Mouse (Mus musculus): Measurements from ENCODE around the gene Snd1. TPM values are rescaled to one million over a fixed set of nuclear protein-coding genes. Genes with fewer than 3 reads are reported as not detected.

Snd1 gene
- total and polyA plus RNA-seq, 3 experiments, result 83.7 to 377 (median 210) TPM

GRCm38 (mm10) chr6:28680537-28680936 is 205.6 kb downstream of the Snd1 start:
- Histone ChIP-seq H3K79me2 (replicated peaks; ENCODE audit: control insufficient read depth, extremely low read depth, insufficient read depth, poor library complexity, severe bottlenecking) (peaks cover 4% of the 10 kb centered on the region), H3K4me2 (ENCODE audit: insufficient read depth, low read depth, poor library complexity, severe bottlenecking) (no peak overlapping the region), H3K9me3 (replicated peaks; ENCODE audit: low read length) (no peaks in the 10 kb centered on the region), H3K4me1 (ENCODE audit: control insufficient read depth in 1 of 2, insufficient read depth in 2 of 2) (no peaks in the 10 kb centered on the region), H3K27ac (ENCODE audit: insufficient read depth, low read depth) (no peak overlapping the region), H3K4me3 (replicated peaks in 1 of 3; ENCODE audit: low read depth in 2 of 3, low read length in 2 of 3, poor library complexity in 1 of 3) (no peak overlapping the region), H3K9ac (ENCODE audit: insufficient read depth, low read depth) (no peak overlapping the region), H3K27me3 (replicated peaks) (no peaks in the 10 kb centered on the region), H3K36me3 (replicated peaks in 1 of 2; ENCODE audit: control insufficient read depth in 1 of 2, insufficient read depth in 1 of 2, low read length in 1 of 2) (peaks cover 10 to 63% of the 10 kb centered on the region in 2 experiments)
- in situ Hi-C loops (cut with MboI; ENCODE audit: low pct_ligation_motif_present, low pct_unique_long_range_greater_than_20kb, low sequenced_read_pairs) (no loop called here), dilution Hi-C loops (cut with MboI; ENCODE audit: extremely low pct_ligation_motif_present, extremely low pct_unique_long_range_greater_than_20kb, low sequenced_read_pairs) (no loop called here)
- no peak for DNase-seq (ENCODE audit: extremely low read depth)
- no peak for TF ChIP-seq SIN3A (IDR thresholded peaks at IDR 0.05; ENCODE audit: low read length)
- no peak for TF ChIP-seq PAX5 (IDR thresholded peaks at IDR 0.05; ENCODE audit: low read length)
- TF ChIP-seq KAT2A (IDR thresholded peaks at IDR 0.05; ENCODE audit: insufficient replicate concordance, low read length), result no peak
- no peak for TF ChIP-seq ZMIZ1 (IDR thresholded peaks at IDR 0.05; ENCODE audit: low read depth, low read length)

- Histone ChIP-seq H3K27me3 (replicated peaks) (no peaks in the 10 kb centered on the region), H3K4me2 (ENCODE audit: insufficient read depth, low read depth, poor library complexity, severe bottlenecking) (no peak overlapping the region), H3K27ac (ENCODE audit: insufficient read depth, low read depth) (no peak overlapping the region), H3K79me2 (replicated peaks; ENCODE audit: control insufficient read depth, extremely low read depth, insufficient read depth, poor library complexity, severe bottlenecking) (peaks cover 3% of the 10 kb centered on the region), H3K9ac (ENCODE audit: insufficient read depth, low read depth) (no peak overlapping the region), H3K36me3 (replicated peaks in 1 of 2; ENCODE audit: control insufficient read depth in 1 of 2, insufficient read depth in 1 of 2, low read length in 1 of 2) (peaks cover 13 to 69% of the 10 kb centered on the region in 2 experiments), H3K4me1 (ENCODE audit: control insufficient read depth in 1 of 2, insufficient read depth in 2 of 2) (no peaks in the 10 kb centered on the region), H3K9me3 (replicated peaks; ENCODE audit: low read length) (no peaks in the 10 kb centered on the region), H3K4me3 (replicated peaks in 1 of 3; ENCODE audit: low read depth in 2 of 3, low read length in 2 of 3, poor library complexity in 1 of 3) (no peak overlapping the region)
- in situ Hi-C loops (cut with MboI; ENCODE audit: low pct_ligation_motif_present, low pct_unique_long_range_greater_than_20kb, low sequenced_read_pairs), result no loop called here
- TF ChIP-seq RCOR1 (conservative IDR thresholded peaks at IDR 0.05; ENCODE audit: low read depth, low read length) (no peak), USF1 (IDR thresholded peaks at IDR 0.05; ENCODE audit: low read depth, low read length) (no peak), SIN3A (IDR thresholded peaks at IDR 0.05; ENCODE audit: low read length) (no peak)
- no peak for DNase-seq (ENCODE audit: extremely low read depth)
- dilution Hi-C loops (cut with MboI; ENCODE audit: extremely low pct_ligation_motif_present, extremely low pct_unique_long_range_greater_than_20kb, low sequenced_read_pairs), result no loop called here
Observed at GRCm38 (mm10) chr6:28681521-28682457, 206.8 kb downstream of the Snd1 start.

GRCm38 (mm10) chr6:28685052-28685451 is 210.1 kb downstream of the Snd1 start:
- peaks cover 1% of the 10 kb centered on the region for H3K79me2 ChIP-seq (replicated peaks; ENCODE audit: control insufficient read depth, extremely low read depth, insufficient read depth, poor library complexity, severe bottlenecking)
- no peak overlapping the region for H3K4me2 ChIP-seq (ENCODE audit: insufficient read depth, low read depth, poor library complexity, severe bottlenecking)
- DNase-seq (ENCODE audit: extremely low read depth), result no peak
- TF ChIP-seq ELF1 (IDR thresholded peaks at IDR 0.05; ENCODE audit: low read depth, low read length) (no peak), ZC3H11A (IDR thresholded peaks at IDR 0.05; ENCODE audit: low read depth, low read length) (no peak), BHLHE40 (IDR thresholded peaks at IDR 0.05; ENCODE audit: low read depth, low read length) (no peak), MAZ (IDR thresholded peaks at IDR 0.05; ENCODE audit: low read depth, low read length) (no peak), MEF2A (IDR thresholded peaks at IDR 0.05; ENCODE audit: borderline replicate concordance, low read depth, low read length) (no peak), JUN (IDR thresholded peaks at IDR 0.05; ENCODE audit: insufficient read depth, low read depth, low read length) (no peak), ZKSCAN1 (IDR thresholded peaks at IDR 0.05; ENCODE audit: borderline replicate concordance, low read depth, low read length) (no peak), MAFK (IDR thresholded peaks at IDR 0.05; ENCODE audit: insufficient replicate concordance, low read length) (no peak), HCFC1 (IDR thresholded peaks at IDR 0.05; ENCODE audit: low read depth, low read length) (no peak), ZMIZ1 (IDR thresholded peaks at IDR 0.05; ENCODE audit: low read depth, low read length) (no peak), KAT2A (IDR thresholded peaks at IDR 0.05; ENCODE audit: insufficient replicate concordance, low read length) (no peak), TCF12 (IDR thresholded peaks at IDR 0.05; ENCODE audit: low read depth, low read length) (no peak)
- dilution Hi-C loops (cut with MboI; ENCODE audit: extremely low pct_ligation_motif_present, extremely low pct_unique_long_range_greater_than_20kb, low sequenced_read_pairs) (no loop called here), in situ Hi-C loops (cut with MboI; ENCODE audit: low pct_ligation_motif_present, low pct_unique_long_range_greater_than_20kb, low sequenced_read_pairs) (no loop called here)
- no peaks in the 10 kb centered on the region for H3K27me3 ChIP-seq (replicated peaks)
- no peak overlapping the region for H3K9ac ChIP-seq (ENCODE audit: insufficient read depth, low read depth)
- H3K4me1 ChIP-seq (ENCODE audit: control insufficient read depth in 1 of 2, insufficient read depth in 2 of 2), result no peaks in the 10 kb centered on the region
- H3K36me3 ChIP-seq (replicated peaks in 1 of 2; ENCODE audit: control insufficient read depth in 1 of 2, insufficient read depth in 1 of 2, low read length in 1 of 2), result peaks cover 14 to 73% of the 10 kb centered on the region in 2 experiments
- no peak overlapping the region for H3K27ac ChIP-seq (ENCODE audit: insufficient read depth, low read depth)
- H3K4me3 ChIP-seq (replicated peaks in 1 of 3; ENCODE audit: low read depth in 2 of 3, low read length in 2 of 3, poor library complexity in 1 of 3), result no peak overlapping the region
- no peaks in the 10 kb centered on the region for H3K9me3 ChIP-seq (replicated peaks; ENCODE audit: low read length)
